Mouse (Mus musculus) lung, embryonic 15.5 days (tissue): ENCODE measurements at regions not wholly inside any gene's neighbourhood (a gene's known extent, or its start where the extent isn't known, plus 50 kb on each side); places are given as distances from the start of the nearest gene placed in this dataset.

Experiments
- ATAC-seq: fragments of 200-750 bp; cut with Nextera tagmentation; 2 replicates; pipeline ENCODE4 v1.8.0; 2017; ENCODE audit warnings: moderate number of reproducible peaks, borderline replicate concordance; ENCODE audit not compliant: low FRiP score, low TSS enrichment; ENCODE audit errors: extremely low read depth
- H3K27ac ChIP-seq: fragments of 300-500 bp; sonication (generic); 2 replicates; pipeline ENCODE4 v1.5.1; 2015; ENCODE audit warnings: moderate library complexity, mild to moderate bottlenecking, inconsistent platforms
- H3K27me3 ChIP-seq: fragments of 300-500 bp; sonication (generic); 2 replicates; pipeline ENCODE4 v1.6.1; 2015; ENCODE audit warnings: inconsistent platforms
- H3K36me3 ChIP-seq: fragments of 300-500 bp; sonication (generic); 2 replicates; pipeline ENCODE4 v1.6.1; 2015; ENCODE audit warnings: inconsistent platforms
- H3K4me1 ChIP-seq: fragments of 300-500 bp; sonication (generic); 2 replicates; pipeline ENCODE4 v1.6.1; 2015; ENCODE audit warnings: inconsistent platforms
- H3K4me2 ChIP-seq: fragments of 300-500 bp; sonication (generic); 2 replicates; pipeline ENCODE4 v1.6.1; 2015; ENCODE audit warnings: inconsistent platforms, mild to moderate bottlenecking, moderate library complexity
- H3K4me3 ChIP-seq: fragments of 300-500 bp; sonication (generic); 2 replicates; pipeline ENCODE4 v1.5.1; 2015; ENCODE audit warnings: mild to moderate bottlenecking, inconsistent platforms
- H3K9ac ChIP-seq: fragments of 300-500 bp; sonication (generic); 2 replicates; pipeline ENCODE4 v1.6.1; 2015; ENCODE audit warnings: inconsistent platforms
- H3K9me3 ChIP-seq: fragments of 300-500 bp; sonication (generic); 2 replicates; pipeline ENCODE4 v1.6.1; 2016; ENCODE audit warnings: inconsistent platforms
- WGBS: fragments of 180-500 bp; shearing (Covaris S2); methylation state at CpG from one replicate; pipeline ENCODE4 v1.1.7; 2015; 5-methylcytosine and 5-hydroxymethylcytosine counted together

- H3K4me2 ChIP-seq, result no peak overlapping the region
- no peak overlapping the region for H3K27ac ChIP-seq
- no peak overlapping the region for H3K4me3 ChIP-seq
- ATAC-seq, result no peak
- 67% methylated on average over 9 of the region's 9 CpGs for WGBS
- no peaks in the 10 kb centered on the region for H3K9me3 ChIP-seq
- H3K27me3 ChIP-seq, result no peaks in the 10 kb centered on the region
- no peak overlapping the region for H3K9ac ChIP-seq
- H3K4me1 ChIP-seq, result no peaks in the 10 kb centered on the region
- H3K36me3 ChIP-seq, result no peaks in the 10 kb centered on the region
These were observed 51.7 kb upstream of the Caprin1 start for GRCm38 (mm10) chr2:103848923-103849700.

- Histone ChIP-seq H3K4me2 (no peak overlapping the region), H3K36me3 (no peaks in the 10 kb centered on the region), H3K4me1 (no peaks in the 10 kb centered on the region), H3K9ac (no peak overlapping the region), H3K9me3 (no peaks in the 10 kb centered on the region), H3K27ac (no peak overlapping the region), H3K27me3 (no peaks in the 10 kb centered on the region), H3K4me3 (no peak overlapping the region)
- no peak for ATAC-seq
- 73% methylated on average over 9 of the region's 9 CpGs for WGBS
These were observed 52.5 kb upstream of the Caprin1 start for GRCm38 (mm10) chr2:103849766-103850530.

- whole genome bisulfite sequencing, result 68% methylated on average over 5 of the region's 5 CpGs
- H3K36me3 ChIP-seq, result no peaks in the 10 kb centered on the region
- H3K9ac ChIP-seq, result no peak overlapping the region
- no peak overlapping the region for H3K27ac ChIP-seq
- no peaks in the 10 kb centered on the region for H3K4me1 ChIP-seq
- no peak for ATAC-seq
- no peak overlapping the region for H3K4me3 ChIP-seq
- H3K27me3 ChIP-seq, result no peaks in the 10 kb centered on the region
- H3K9me3 ChIP-seq, result no peaks in the 10 kb centered on the region
- H3K4me2 ChIP-seq, result no peak overlapping the region
These were observed 53.0 kb upstream of the Caprin1 start for GRCm38 (mm10) chr2:103850531-103850816.

GRCm38 (mm10) chr2:103851171-103851570 is 53.7 kb upstream of the Caprin1 start:
- ATAC-seq, result no peak
- Histone ChIP-seq H3K36me3 (no peaks in the 10 kb centered on the region), H3K9me3 (no peaks in the 10 kb centered on the region), H3K4me3 (no peak overlapping the region), H3K27me3 (no peaks in the 10 kb centered on the region), H3K9ac (no peak overlapping the region), H3K4me2 (no peak overlapping the region), H3K27ac (no peak overlapping the region), H3K4me1 (no peaks in the 10 kb centered on the region)
- WGBS, result 82% methylated on average over 3 of the region's 3 CpGs

- no peaks in the 10 kb centered on the region for H3K9me3 ChIP-seq
- no peak overlapping the region for H3K27ac ChIP-seq
- no peaks in the 10 kb centered on the region for H3K27me3 ChIP-seq
- no peak overlapping the region for H3K9ac ChIP-seq
- ATAC-seq, result no peak
- no peaks in the 10 kb centered on the region for H3K4me1 ChIP-seq
- no peak overlapping the region for H3K4me2 ChIP-seq
- H3K4me3 ChIP-seq, result no peak overlapping the region
- no peaks in the 10 kb centered on the region for H3K36me3 ChIP-seq
- 77% methylated on average over 8 of the region's 8 CpGs for WGBS
These were observed 63.8 kb upstream of the Caprin1 start for GRCm38 (mm10) chr2:103861226-103861625.

- Histone ChIP-seq H3K4me3 (no peak overlapping the region), H3K4me2 (no peak overlapping the region), H3K9ac (no peak overlapping the region), H3K9me3 (no peaks in the 10 kb centered on the region), H3K36me3 (no peaks in the 10 kb centered on the region), H3K27me3 (no peaks in the 10 kb centered on the region), H3K27ac (no peak overlapping the region), H3K4me1 (no peaks in the 10 kb centered on the region)
- ATAC-seq, result no peak
- WGBS, result 57% methylated on average over 2 of the region's 2 CpGs
These were observed 66.8 kb upstream of the Caprin1 start for GRCm38 (mm10) chr2:103864254-103864653.

GRCm38 (mm10) chr2:103865319-103866171 is 68.1 kb upstream of the Caprin1 start:
- H3K36me3 ChIP-seq, result no peaks in the 10 kb centered on the region
- H3K27ac ChIP-seq, result no peak overlapping the region
- H3K9ac ChIP-seq, result no peak overlapping the region
- no peaks in the 10 kb centered on the region for H3K27me3 ChIP-seq
- no peak overlapping the region for H3K4me3 ChIP-seq
- WGBS, result 70% methylated on average over 4 of the region's 4 CpGs
- no peak for ATAC-seq
- no peaks in the 10 kb centered on the region for H3K4me1 ChIP-seq
- H3K9me3 ChIP-seq, result no peaks in the 10 kb centered on the region
- H3K4me2 ChIP-seq, result no peak overlapping the region

GRCm38 (mm10) chr2:103867241-103867957 is 70.0 kb upstream of the Caprin1 start:
- Histone ChIP-seq H3K27ac (no peak overlapping the region), H3K27me3 (no peaks in the 10 kb centered on the region), H3K4me2 (no peak overlapping the region), H3K4me1 (no peaks in the 10 kb centered on the region), H3K36me3 (no peaks in the 10 kb centered on the region), H3K4me3 (no peak overlapping the region), H3K9me3 (no peaks in the 10 kb centered on the region), H3K9ac (no peak overlapping the region)
- 65% methylated on average over 14 of the region's 14 CpGs for WGBS
- ATAC-seq, result no peak

GRCm38 (mm10) chr2:103867958-103868330 is 70.5 kb upstream of the Caprin1 start:
- WGBS, result 87% methylated on average over 13 of the region's 13 CpGs
- Histone ChIP-seq H3K4me3 (no peak overlapping the region), H3K9me3 (no peaks in the 10 kb centered on the region), H3K9ac (no peak overlapping the region), H3K27me3 (no peaks in the 10 kb centered on the region), H3K27ac (no peak overlapping the region), H3K36me3 (no peaks in the 10 kb centered on the region), H3K4me1 (no peaks in the 10 kb centered on the region), H3K4me2 (no peak overlapping the region)
- ATAC-seq, result no peak

GRCm38 (mm10) chr2:103868655-103869054 is 71.2 kb upstream of the Caprin1 start:
- Histone ChIP-seq H3K27me3 (no peaks in the 10 kb centered on the region), H3K4me3 (no peak overlapping the region), H3K9me3 (no peaks in the 10 kb centered on the region), H3K27ac (no peak overlapping the region), H3K4me1 (no peaks in the 10 kb centered on the region), H3K4me2 (no peak overlapping the region), H3K36me3 (no peaks in the 10 kb centered on the region), H3K9ac (no peak overlapping the region)
- no peak for ATAC-seq
- 57% methylated on average over 7 of the region's 7 CpGs for WGBS

GRCm38 (mm10) chr2:103871522-103872276 is 74.2 kb upstream of the Caprin1 start:
- WGBS, result 26% methylated on average over 12 of the region's 12 CpGs
- Histone ChIP-seq H3K27me3 (no peaks in the 10 kb centered on the region), H3K36me3 (no peaks in the 10 kb centered on the region), H3K4me1 (no peaks in the 10 kb centered on the region), H3K4me3 (no peak overlapping the region), H3K9me3 (no peaks in the 10 kb centered on the region), H3K27ac (no peak overlapping the region), H3K4me2 (no peak overlapping the region), H3K9ac (no peak overlapping the region)
- ATAC-seq, result no peak; the same call in 1 of the 2 replicates
